Mouse (Mus musculus) midbrain, embryonic 14.5 days (tissue): ENCODE measurements around the gene Sik3. TPM values are rescaled to one million over a fixed set of nuclear protein-coding genes. Genes with fewer than 3 reads are reported as not detected.

Source experiments
- ATAC-seq: fragments of 200-750 bp; cut with Nextera tagmentation; 2 replicates; pipeline ENCODE4 v1.8.0; 2017; ENCODE audit warnings: moderate number of reproducible peaks, moderate library complexity; ENCODE audit not compliant: low FRiP score, low TSS enrichment
- DNase-seq: peaks from one replicate; pipeline ENCODE4 v3.0.0-alpha.2; 2015
- H3K27ac ChIP-seq: fragments of 300-500 bp; sonication (generic); replicated peaks from 2 replicates; pipeline ENCODE4 v1.5.1; 2014; ENCODE audit warnings: mild to moderate bottlenecking, low read depth, low read length, moderate library complexity
- H3K27me3 ChIP-seq: fragments of 300-500 bp; sonication (generic); 2 replicates; pipeline ENCODE4 v1.6.1; 2014; ENCODE audit warnings: low read length, control low read depth, mixed read lengths; ENCODE audit not compliant: control insufficient read depth, insufficient read depth
- H3K36me3 ChIP-seq: fragments of 300-500 bp; sonication (generic); 2 replicates; pipeline ENCODE4 v1.6.1; 2014; ENCODE audit warnings: low read length, control low read depth; ENCODE audit not compliant: control insufficient read depth, insufficient read depth
- H3K4me1 ChIP-seq: fragments of 300-500 bp; sonication (generic); 2 replicates; pipeline ENCODE4 v1.6.1; 2014; ENCODE audit warnings: mild to moderate bottlenecking, antibody characterized with exemption, low read length, control low read depth; ENCODE audit not compliant: control insufficient read depth, insufficient read depth
- H3K4me2 ChIP-seq: fragments of 300-500 bp; sonication (generic); 2 replicates; pipeline ENCODE4 v1.6.1; 2014; ENCODE audit warnings: mild to moderate bottlenecking, low read length, moderate library complexity
- H3K4me3 ChIP-seq: fragments of 300-500 bp; sonication (generic); replicated peaks from 2 replicates; pipeline ENCODE4 v1.5.1; 2014; ENCODE audit warnings: low read depth, low read length
- H3K9ac ChIP-seq: fragments of 300-500 bp; sonication (generic); replicated peaks from 2 replicates; pipeline ENCODE4 v1.6.1; 2014; ENCODE audit warnings: mild to moderate bottlenecking, low read length, moderate library complexity
- H3K9me3 ChIP-seq: fragments of 300-500 bp; sonication (generic); 2 replicates; pipeline ENCODE4 v1.6.1; 2016; ENCODE audit warnings: low read length, control low read depth, mixed read lengths; ENCODE audit not compliant: control insufficient read depth
- WGBS: fragments of 180-500 bp; shearing (Covaris S2); extraction: QIAGEN DNeasy Blood & Tissue Kit; methylation state at CpG from one replicate; pipeline ENCODE4 v1.1.7; 2014; 5-methylcytosine and 5-hydroxymethylcytosine counted together
- polyA plus RNA-seq: library from polyadenylated mRNA; unstranded; fragments of >200 nt; fragmentation: Nextera tagmentation; extraction: Ambion mirVana; gene quantifications from 2 replicates; pipeline ENCODE4 v1.2.1, GENCODE M21; 2014

The Sik3 gene
- polyA plus RNA-seq, 1 experiment from 2014 or later: 10.3 TPM

DNA sequence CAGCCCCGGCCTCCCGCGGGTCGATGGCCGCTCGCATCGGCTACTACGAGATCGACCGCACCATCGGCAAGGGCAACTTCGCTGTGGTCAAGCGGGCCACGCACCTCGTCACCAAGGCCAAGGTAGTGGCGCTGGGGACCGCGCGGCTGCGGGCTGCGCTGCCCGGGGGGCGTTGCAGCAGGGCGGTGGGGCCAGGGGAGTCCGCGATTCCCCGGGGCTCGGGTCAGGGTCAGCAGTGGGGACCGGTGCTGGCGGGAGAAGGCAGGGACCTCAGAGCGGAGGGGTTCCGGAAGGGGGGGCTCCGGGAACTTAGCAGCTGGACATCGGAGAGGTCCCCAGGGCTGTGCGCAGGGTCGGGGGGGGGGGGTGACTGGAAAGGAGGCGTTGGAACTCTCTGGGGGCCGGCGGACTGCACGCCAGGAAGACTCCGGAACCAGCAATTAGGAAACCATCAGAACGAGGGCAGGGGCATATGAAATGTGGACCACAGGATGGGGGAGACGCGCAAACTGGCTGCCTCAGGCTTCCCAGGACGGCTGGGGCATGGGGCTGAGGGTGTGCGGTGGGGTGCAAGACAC, 478 bp downstream of the Sik3 start:
- no peaks in the 10 kb centered on the region for H3K9me3 ChIP-seq
- peak overlapping the region; percentile 95 for H3K9ac ChIP-seq
- peak overlapping the region; percentile 96 for H3K4me3 ChIP-seq
- under 1% methylated on average over 46 of the region's 46 CpGs for WGBS
- no peaks in the 10 kb centered on the region for H3K27me3 ChIP-seq
- peaks cover 41% of the 10 kb centered on the region for H3K4me1 ChIP-seq
- peak overlapping the region; percentile 93 for H3K27ac ChIP-seq
- H3K4me2 ChIP-seq: peak overlapping the region; percentile 84
- 0 out of 2 replicates have a peak, but pooled peaks cover 3% of the 10 kb centered on the region for H3K36me3 ChIP-seq
- ATAC-seq (peak; percentile 6; the same call in 1 of the 2 replicates), DNase-seq (peak; percentile 63)

DNA sequence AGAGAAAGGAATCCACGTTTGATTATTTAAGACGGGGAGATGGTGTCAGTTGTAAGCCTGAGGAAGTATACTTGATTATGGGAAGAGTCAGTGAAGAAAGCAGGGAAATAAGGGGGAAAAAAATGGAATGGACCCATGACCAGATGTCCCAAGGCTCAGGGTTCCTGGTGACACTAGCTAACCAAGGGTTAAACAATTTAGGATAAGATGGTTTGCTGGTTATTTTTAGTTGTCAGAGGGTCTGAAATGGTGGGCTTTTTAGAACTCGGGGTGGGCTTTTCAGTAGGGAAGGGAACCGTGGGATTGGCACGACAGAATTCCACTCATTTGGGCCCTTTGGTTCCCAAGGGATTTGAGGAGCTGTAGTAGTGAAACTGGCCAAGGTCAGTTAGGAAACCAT, 996 bp downstream of the Sik3 start:
- Histone ChIP-seq H3K4me1 (peaks cover 41% of the 10 kb centered on the region), H3K27me3 (no peaks in the 10 kb centered on the region), H3K4me3 (peak overlapping the region; percentile 96), H3K9me3 (no peaks in the 10 kb centered on the region), H3K27ac (peak overlapping the region; percentile 93), H3K9ac (peak overlapping the region; percentile 95), H3K4me2 (peak overlapping the region; percentile 84), H3K36me3 (0 out of 2 replicates have a peak, but pooled peaks cover 5% of the 10 kb centered on the region)
- no peak for ATAC-seq
- WGBS: 1% methylated on average over 5 of the region's 5 CpGs
- DNase-seq: peak; percentile 42

GRCm38 (mm10) chr9:46014251-46014681, 1.6 kb downstream of the Sik3 start:
- peaks cover 41% of the 10 kb centered on the region for H3K4me1 ChIP-seq

DNA sequence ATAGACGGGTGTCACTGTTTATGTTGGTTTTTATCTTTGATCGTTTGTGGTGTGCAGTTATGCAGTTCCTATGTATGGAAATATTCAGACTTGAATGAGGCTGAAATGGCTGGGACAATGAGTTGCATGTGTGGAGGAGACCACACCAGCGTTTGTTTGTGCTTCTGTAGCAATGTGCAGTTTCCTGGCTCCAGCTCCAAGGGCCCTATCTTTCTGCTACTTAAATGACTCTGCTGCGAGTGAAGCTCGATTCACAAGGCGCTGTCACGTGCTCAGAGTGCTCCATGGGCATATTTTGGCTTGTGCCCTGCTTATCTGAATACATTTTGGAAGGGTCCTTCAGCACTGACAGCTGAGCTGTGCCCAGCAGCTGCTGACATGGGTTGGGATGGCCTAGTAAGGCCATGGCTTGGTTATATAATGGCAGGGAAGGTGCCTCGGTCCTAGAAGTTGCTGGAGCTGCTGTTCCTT, 2.5 kb downstream of the Sik3 start:
- H3K9me3 ChIP-seq: no peaks in the 10 kb centered on the region
- peak overlapping the region; percentile 84 for H3K4me2 ChIP-seq
- H3K4me3 ChIP-seq: peak overlapping the region; percentile 96; the same call in 1 of the 2 replicates
- peak; percentile 51 for DNase-seq
- 0 out of 2 replicates have a peak, but pooled peaks cover 8% of the 10 kb centered on the region for H3K36me3 ChIP-seq
- peak overlapping the region; percentile 17; the same call in 1 of the 2 replicates for H3K9ac ChIP-seq
- no peak for ATAC-seq
- WGBS: 32% methylated on average over 8 of the region's 8 CpGs
- peak overlapping the region; percentile 28; the same call in 1 of the 2 replicates for H3K27ac ChIP-seq
- H3K4me1 ChIP-seq: peaks cover 41% of the 10 kb centered on the region
- H3K27me3 ChIP-seq: no peaks in the 10 kb centered on the region

More at GRCm38 (mm10) chr9:46014251-46014681, 1.6 kb downstream of the Sik3 start:
- peak overlapping the region; percentile 96 for H3K4me3 ChIP-seq
- DNase-seq: peak; percentile 47
- 2% methylated on average over 10 of the region's 10 CpGs for WGBS
- H3K36me3 ChIP-seq: 0 out of 2 replicates have a peak, but pooled peaks cover 8% of the 10 kb centered on the region
- no peaks in the 10 kb centered on the region for H3K27me3 ChIP-seq
- no peak for ATAC-seq
- peak overlapping the region; percentile 95; the same call in 1 of the 2 replicates for H3K9ac ChIP-seq
- 0 out of 2 replicates have a peak overlapping the region, but pooled peaks have one; percentile 9 for H3K27ac ChIP-seq
- peak overlapping the region; percentile 84 for H3K4me2 ChIP-seq
- H3K9me3 ChIP-seq: no peaks in the 10 kb centered on the region

- Histone ChIP-seq H3K4me1 (peaks cover 41% of the 10 kb centered on the region), H3K36me3 (0 out of 2 replicates have a peak, but pooled peaks cover 8% of the 10 kb centered on the region), H3K27me3 (no peaks in the 10 kb centered on the region), H3K9me3 (no peaks in the 10 kb centered on the region), H3K9ac (no peak overlapping the region), H3K27ac (no peak overlapping the region), H3K4me3 (no peak overlapping the region), H3K4me2 (peak overlapping the region; percentile 84)
- peak; percentile 74 for DNase-seq
- ATAC-seq: no peak
- WGBS: 15% methylated on average over 9 of the region's 9 CpGs
Measured at GRCm38 (mm10) chr9:46015831-46016230, 3.2 kb downstream of the Sik3 start.

DNA sequence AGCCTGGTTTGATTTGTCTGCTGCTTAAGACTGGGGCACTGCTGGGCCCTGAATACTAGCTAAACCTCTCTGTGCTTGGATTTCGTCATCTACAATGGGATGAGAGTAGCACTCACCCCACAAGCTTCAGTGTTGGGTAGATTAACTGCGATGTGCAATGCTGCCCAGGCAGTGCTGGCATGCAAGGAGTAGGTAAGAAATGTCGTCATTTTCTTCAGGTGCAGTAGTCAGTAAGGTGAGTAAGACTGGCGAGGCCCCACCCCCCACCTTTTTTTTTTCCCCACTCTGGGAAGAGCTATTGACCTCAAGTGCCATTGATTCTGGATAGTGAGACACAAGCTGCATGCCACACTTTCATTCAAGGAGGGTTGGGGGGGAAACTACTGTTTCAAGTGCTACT, 3.8 kb downstream of the Sik3 start:
- Histone ChIP-seq H3K27me3 (no peaks in the 10 kb centered on the region), H3K4me1 (peaks cover 41% of the 10 kb centered on the region), H3K27ac (no peak overlapping the region), H3K9me3 (no peaks in the 10 kb centered on the region), H3K4me2 (no peak overlapping the region), H3K9ac (no peak overlapping the region; the same call in 1 of the 2 replicates), H3K36me3 (0 out of 2 replicates have a peak, but pooled peaks cover 10% of the 10 kb centered on the region), H3K4me3 (no peak overlapping the region)
- 63% methylated on average over 4 of the region's 4 CpGs for WGBS
- ATAC-seq (no peak), DNase-seq (peak; percentile 9)

DNA sequence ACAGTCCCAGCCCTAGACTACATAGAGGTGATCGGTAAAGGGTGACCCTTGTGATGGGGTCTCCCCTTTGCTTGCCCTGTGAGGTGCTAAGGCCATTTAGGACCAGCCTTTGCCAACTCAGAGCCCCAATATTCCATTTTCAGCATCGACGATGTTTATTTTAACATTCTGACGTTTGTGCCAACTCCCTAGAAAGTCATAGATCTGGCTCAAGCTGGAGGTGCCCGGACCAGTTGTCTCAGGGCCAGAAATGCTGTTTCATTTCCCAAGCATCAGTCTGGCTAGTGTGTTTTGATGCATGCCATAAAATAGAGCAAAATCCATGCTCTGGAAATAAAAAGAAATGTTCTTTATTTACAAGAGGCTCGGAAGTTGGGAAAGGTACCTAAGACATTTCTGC, 5.7 kb downstream of the Sik3 start:
- Histone ChIP-seq H3K27me3 (no peaks in the 10 kb centered on the region), H3K27ac (no peak overlapping the region), H3K9me3 (no peaks in the 10 kb centered on the region), H3K4me2 (no peak overlapping the region), H3K36me3 (0 out of 2 replicates have a peak, but pooled peaks cover 12% of the 10 kb centered on the region), H3K9ac (no peak overlapping the region), H3K4me3 (no peak overlapping the region), H3K4me1 (peaks cover 34% of the 10 kb centered on the region)
- no peak for ATAC-seq
- DNase-seq: no peak
- WGBS: 91% methylated on average over 6 of the region's 6 CpGs

DNA sequence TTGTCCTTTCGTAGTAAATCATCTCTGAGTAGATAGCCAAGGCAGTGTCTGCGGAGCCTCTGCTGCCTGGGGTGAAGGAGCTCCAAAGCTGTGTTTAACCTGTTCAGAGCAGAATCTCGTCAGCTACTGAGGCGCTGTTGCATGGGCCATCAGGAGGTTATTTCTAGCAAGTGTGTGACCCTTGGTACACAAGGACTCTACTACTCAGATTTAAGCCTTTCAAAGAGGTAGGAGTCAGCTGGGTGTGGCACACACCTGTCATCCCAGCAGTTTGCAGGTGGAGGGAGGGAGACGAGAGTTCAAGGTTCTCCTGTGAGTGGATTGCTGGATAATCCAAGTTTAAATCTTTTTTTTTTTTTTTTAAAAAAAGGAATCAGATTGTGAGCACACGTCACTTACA, 7.4 kb downstream of the Sik3 start:
- Histone ChIP-seq H3K4me2 (no peak overlapping the region), H3K36me3 (0 out of 2 replicates have a peak, but pooled peaks cover 12% of the 10 kb centered on the region), H3K9me3 (no peaks in the 10 kb centered on the region), H3K27me3 (no peaks in the 10 kb centered on the region), H3K4me1 (peaks cover 19% of the 10 kb centered on the region), H3K27ac (no peak overlapping the region), H3K4me3 (no peak overlapping the region), H3K9ac (no peak overlapping the region)
- 83% methylated on average over 6 of the region's 6 CpGs for WGBS
- no peak for DNase-seq
- ATAC-seq: no peak
